Mouse (Mus musculus) small intestine, adult 2 months (tissue): ENCODE measurements at regions not wholly inside any gene's neighbourhood (a gene's known extent, or its start where the extent isn't known, plus 50 kb on each side); places are given as distances from the start of the nearest gene placed in this dataset.

ENCODE experiments used
- CTCF ChIP-seq: fragments of 200-500 bp; IDR thresholded peaks from 2 replicates; pipeline ENCODE4 v1.5.1; 2012; ENCODE audit warnings: low read depth, mild to moderate bottlenecking, control low read depth, inconsistent platforms, low read length, moderate library complexity, mixed read lengths; ENCODE audit not compliant: insufficient replicate concordance, insufficient read length; ENCODE audit errors: extremely low read depth
- POLR2A ChIP-seq: fragments of 200-500 bp; IDR thresholded peaks from 2 replicates; pipeline ENCODE4 v1.6.1; 2012; ENCODE audit warnings: low read depth, mild to moderate bottlenecking, control low read depth, inconsistent platforms, low read length, moderate library complexity

DNA sequence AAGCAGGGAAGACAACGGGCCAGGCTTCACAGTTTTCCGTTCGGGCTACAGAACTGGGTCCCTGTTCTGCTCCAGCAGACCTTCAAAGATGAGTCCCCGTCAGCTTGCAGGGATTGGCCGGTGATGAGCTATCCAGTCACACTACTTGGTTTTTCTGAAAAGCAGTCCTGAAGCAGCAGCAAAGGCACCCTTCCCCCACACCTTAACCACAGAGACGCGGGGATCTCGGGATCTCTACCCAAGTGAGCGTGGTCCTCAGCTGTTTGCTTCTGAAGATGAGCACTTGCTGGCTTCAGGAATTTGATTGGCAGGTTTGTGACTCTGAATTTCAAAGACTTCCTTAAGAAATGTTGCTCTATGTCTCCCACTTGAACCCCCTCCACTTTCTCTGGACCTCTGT lies 186.6 kb upstream of the Arglu1 start:
- TF ChIP-seq POLR2A (no peak), CTCF (no peak)
